Mouse (Mus musculus): ENCODE data around the gene Shprh. TPM values are rescaled to one million over a fixed set of nuclear protein-coding genes. Genes with fewer than 3 reads are reported as not detected.
"Not testable (repeated sequence)": the region's sequence is repeated elsewhere in the genome, so short reads cannot be mapped to it uniquely, and the experiment has no call there.

The Shprh gene
- polyA plus RNA-seq, 1 experiment from 2014 or later, result 6.8 TPM

GRCm38 (mm10) chr10:11226442-11226841 is 77.2 kb downstream of the Shprh start:
- no peaks in the 10 kb centered on the region for H3K27me3 ChIP-seq (replicated peaks; ENCODE audit: insufficient read depth, low read length)
- TF ChIP-seq EP300 (IDR thresholded peaks at IDR 0.05) (no peak), CTCF (IDR thresholded peaks at IDR 0.05) (no peak)
- no peak overlapping the region for H3K9ac ChIP-seq (replicated peaks; ENCODE audit: low read depth)
- no peaks in the 10 kb centered on the region for H3K9me3 ChIP-seq (ENCODE audit: low read length)
- no peak overlapping the region for H3K27ac ChIP-seq (ENCODE audit: low read length)
- no peak overlapping the region for H3K4me3 ChIP-seq (ENCODE audit: low read depth, low read length)
- ATAC-seq (no peak), DNase-seq (ENCODE audit: low spot score) (no peak)
- no peaks in the 10 kb centered on the region for H3K36me3 ChIP-seq (ENCODE audit: insufficient read depth, low read length)
- H3K4me2 ChIP-seq (replicated peaks; ENCODE audit: low read depth, low read length), result no peak overlapping the region
- peaks cover 4% of the 10 kb centered on the region; the same call in 1 of the 2 replicates for H3K4me1 ChIP-seq (ENCODE audit: insufficient read depth, low read depth, low read length)
- 88% methylated on average over 3 of the region's 3 CpGs for WGBS

GRCm38 (mm10) chr10:11229545-11230178 is 80.4 kb downstream of the Shprh start:
- Histone ChIP-seq H3K4me2 (replicated peaks; ENCODE audit: low read depth, low read length) (no peak overlapping the region), H3K4me1 (ENCODE audit: insufficient read depth, low read depth, low read length) (peaks cover 4% of the 10 kb centered on the region; the same call in 1 of the 2 replicates), H3K9ac (replicated peaks; ENCODE audit: low read depth) (no peak overlapping the region), H3K36me3 (ENCODE audit: insufficient read depth, low read length) (no peaks in the 10 kb centered on the region), H3K4me3 (ENCODE audit: low read depth, low read length) (no peak overlapping the region), H3K9me3 (ENCODE audit: low read length) (no peaks in the 10 kb centered on the region), H3K27me3 (replicated peaks; ENCODE audit: insufficient read depth, low read length) (no peaks in the 10 kb centered on the region), H3K27ac (ENCODE audit: low read length) (no peak overlapping the region)
- WGBS, result 13% methylated on average over 6 of the region's 6 CpGs
- TF ChIP-seq CTCF (IDR thresholded peaks at IDR 0.05), result no peak
- no peak for TF ChIP-seq EP300 (IDR thresholded peaks at IDR 0.05)
- no peak for ATAC-seq
- DNase-seq (ENCODE audit: low spot score), result peak; percentile 21

GRCm38 (mm10) chr10:11233208-11233607 is 84.0 kb downstream of the Shprh start:
- peak; percentile 16 for DNase-seq (ENCODE audit: low spot score)

GRCm38 (mm10) chr10:11242988-11243387 is 93.8 kb downstream of the Shprh start:
- H3K4me3 ChIP-seq (ENCODE audit: low read depth, low read length); H3K4me2 ChIP-seq (replicated peaks; ENCODE audit: low read depth, low read length); H3K27me3 ChIP-seq (replicated peaks; ENCODE audit: insufficient read depth, low read length); H3K4me1 ChIP-seq (ENCODE audit: insufficient read depth, low read depth, low read length); ATAC-seq; H3K36me3 ChIP-seq (ENCODE audit: insufficient read depth, low read length); DNase-seq (ENCODE audit: low spot score); H3K27ac ChIP-seq (ENCODE audit: low read length); H3K9ac ChIP-seq (replicated peaks; ENCODE audit: low read depth); H3K9me3 ChIP-seq (ENCODE audit: low read length): not testable (repeated sequence)
- WGBS, result 42% methylated on average over 3 of the region's 3 CpGs

More at GRCm38 (mm10) chr10:11233208-11233607, 84.0 kb downstream of the Shprh start:
- Histone ChIP-seq H3K4me3 (ENCODE audit: low read depth, low read length) (no peak overlapping the region), H3K9ac (replicated peaks; ENCODE audit: low read depth) (no peak overlapping the region), H3K27me3 (replicated peaks; ENCODE audit: insufficient read depth, low read length) (no peaks in the 10 kb centered on the region), H3K4me2 (replicated peaks; ENCODE audit: low read depth, low read length) (no peak overlapping the region), H3K36me3 (ENCODE audit: insufficient read depth, low read length) (no peaks in the 10 kb centered on the region), H3K27ac (ENCODE audit: low read length) (no peak overlapping the region), H3K4me1 (ENCODE audit: insufficient read depth, low read depth, low read length) (peaks cover 4% of the 10 kb centered on the region; the same call in 1 of the 2 replicates), H3K9me3 (ENCODE audit: low read length) (no peaks in the 10 kb centered on the region)
- no peak for ATAC-seq
- peak; percentile 25; the same call in 1 of the 2 replicates for TF ChIP-seq EP300 (IDR thresholded peaks at IDR 0.05)
- no peak for TF ChIP-seq CTCF (IDR thresholded peaks at IDR 0.05)
- WGBS, result 39% methylated on average over 3 of the region's 3 CpGs

GRCm38 (mm10) chr10:11248210-11248609 is 99.0 kb downstream of the Shprh start:
- no peak for ATAC-seq
- Histone ChIP-seq H3K36me3 (ENCODE audit: insufficient read depth, low read length) (no peaks in the 10 kb centered on the region), H3K9me3 (ENCODE audit: low read length) (no peaks in the 10 kb centered on the region), H3K27ac (ENCODE audit: low read length) (no peak overlapping the region), H3K4me1 (ENCODE audit: insufficient read depth, low read depth, low read length) (no peaks in the 10 kb centered on the region), H3K9ac (replicated peaks; ENCODE audit: low read depth) (no peak overlapping the region), H3K4me2 (replicated peaks; ENCODE audit: low read depth, low read length) (no peak overlapping the region), H3K27me3 (replicated peaks; ENCODE audit: insufficient read depth, low read length) (no peaks in the 10 kb centered on the region), H3K4me3 (ENCODE audit: low read depth, low read length) (no peak overlapping the region)
- 78% methylated on average over 3 of the region's 3 CpGs for WGBS
- no peak for TF ChIP-seq CTCF (IDR thresholded peaks at IDR 0.05)
- TF ChIP-seq EP300 (IDR thresholded peaks at IDR 0.05), result no peak
- DNase-seq (ENCODE audit: low spot score), result no peak

GRCm38 (mm10) chr10:11250247-11250997 is 101.2 kb downstream of the Shprh start:
- Histone ChIP-seq H3K27ac (ENCODE audit: low read length) (no peak overlapping the region), H3K9ac (replicated peaks; ENCODE audit: low read depth) (no peak overlapping the region), H3K4me1 (ENCODE audit: insufficient read depth, low read depth, low read length) (no peaks in the 10 kb centered on the region), H3K4me3 (ENCODE audit: low read depth, low read length) (no peak overlapping the region), H3K4me2 (replicated peaks; ENCODE audit: low read depth, low read length) (no peak overlapping the region), H3K9me3 (ENCODE audit: low read length) (no peaks in the 10 kb centered on the region), H3K36me3 (ENCODE audit: insufficient read depth, low read length) (no peaks in the 10 kb centered on the region), H3K27me3 (replicated peaks; ENCODE audit: insufficient read depth, low read length) (no peaks in the 10 kb centered on the region)
- 24% methylated on average over 2 of the region's 2 CpGs for WGBS
- ATAC-seq (no peak), DNase-seq (ENCODE audit: low spot score) (peak; percentile 37)
- TF ChIP-seq CTCF (IDR thresholded peaks at IDR 0.05), result no peak
- TF ChIP-seq EP300 (IDR thresholded peaks at IDR 0.05), result peak; percentile 25; the same call in 1 of the 2 replicates

GRCm38 (mm10) chr10:11253581-11253980 is 104.4 kb downstream of the Shprh start:
- not testable (repeated sequence) for H3K4me2 ChIP-seq (replicated peaks; ENCODE audit: low read depth, low read length); ATAC-seq; H3K9ac ChIP-seq (replicated peaks; ENCODE audit: low read depth); DNase-seq (ENCODE audit: low spot score); H3K4me3 ChIP-seq (ENCODE audit: low read depth, low read length); H3K27me3 ChIP-seq (replicated peaks; ENCODE audit: insufficient read depth, low read length); H3K36me3 ChIP-seq (ENCODE audit: insufficient read depth, low read length); H3K4me1 ChIP-seq (ENCODE audit: insufficient read depth, low read depth, low read length); H3K27ac ChIP-seq (ENCODE audit: low read length); H3K9me3 ChIP-seq (ENCODE audit: low read length)
- whole genome bisulfite sequencing, result 85% methylated on average over 4 of the region's 4 CpGs

Data from lung, postnatal 0 days (tissue).